Comparison of ENCODE assay signal across 12 mouse cellular contexts in genomic region chr1:150914936-150915335, GRCm38 (mm10).
A peak's percentile ranks its signal among the peaks of the same experiment; 100 is the strongest.
DNase-seq lines count a peak whose midpoint lies in the region; ATAC-seq and TF ChIP-seq lines count a peak whose summit lies in the region.
"Had no signal": no experiment of that assay in that cellular context is flagged by ENCODE, and none has a peak within 500 bp of the region (broad histone marks: within the 10 kb centered on the region; RNA-seq: fewer than 3 reads in every experiment).

No protein-coding gene starts in this region.

- no peak overlapping the region for H3K4me2 ChIP-seq in hindbrain, postnatal 0 days (ENCODE audit: low read depth, low read length)
- no peak overlapping the region for H3K4me2 ChIP-seq in hindbrain, embryonic 13.5 days
- no peak overlapping the region for H3K4me2 ChIP-seq in midbrain, embryonic 11.5 days
- H3K4me2 ChIP-seq in midbrain, embryonic 16.5 days (ENCODE audit: low read length): no peak overlapping the region
- H3K4me2 ChIP-seq in midbrain, postnatal 0 days (ENCODE audit: low read depth, low read length, poor library complexity, severe bottlenecking): no peak overlapping the region
- H3K4me2 ChIP-seq: limb, embryonic 13.5 days; lung, embryonic 14.5 days; midbrain, embryonic 13.5 days had no signal

- DNase-seq in hindbrain, postnatal 0 days (ENCODE audit: low spot score): peak; percentile 10
- DNase-seq in midbrain, embryonic 11.5 days (ENCODE audit: low spot score, missing footprints): peak; percentile 23
- DNase-seq in heart, postnatal 14 days: peak; percentile 19 to 53
- no peak for DNase-seq in midbrain, postnatal 0 days (ENCODE audit: low spot score)
- DNase-seq: adrenal gland, adult 8-10 months; thymus, postnatal 4 days had no signal

- no peaks in the 10 kb centered on the region for H3K4me1 ChIP-seq in hindbrain, postnatal 0 days (ENCODE audit: insufficient read depth, low read length)
- H3K4me1 ChIP-seq in hindbrain, embryonic 13.5 days (replicated peaks): no peaks in the 10 kb centered on the region
- H3K4me1 ChIP-seq in midbrain, embryonic 11.5 days (ENCODE audit: control insufficient read depth, insufficient read depth, low read length): no peaks in the 10 kb centered on the region
- H3K4me1 ChIP-seq in midbrain, embryonic 16.5 days (ENCODE audit: control insufficient read depth, insufficient read depth, low read length): no peaks in the 10 kb centered on the region
- H3K4me1 ChIP-seq in midbrain, postnatal 0 days (ENCODE audit: insufficient read depth, low read length): no peaks in the 10 kb centered on the region
- H3K4me1 ChIP-seq: midbrain, embryonic 13.5 days had no signal

- intact Hi-C loops in heart, postnatal 14 days (cut with DNase I): loop anchor here (5.0 kb wide), 3 partner anchors 38 to 373 kb away; partner anchors contain the start of gene Hmcn1

- H3K9ac ChIP-seq in hindbrain, postnatal 0 days (replicated peaks; ENCODE audit: low read length): no peak overlapping the region
- H3K9ac ChIP-seq in hindbrain, embryonic 13.5 days: no peak overlapping the region
- no peak overlapping the region for H3K9ac ChIP-seq in midbrain, embryonic 11.5 days (ENCODE audit: low read length)
- H3K9ac ChIP-seq in midbrain, embryonic 16.5 days (ENCODE audit: low read depth, low read length): no peak overlapping the region
- H3K9ac ChIP-seq in midbrain, postnatal 0 days (replicated peaks; ENCODE audit: low read length, poor library complexity, severe bottlenecking): no peak overlapping the region
- H3K9ac ChIP-seq: limb, embryonic 13.5 days; lung, embryonic 14.5 days; midbrain, embryonic 13.5 days had no signal

- no peaks in the 10 kb centered on the region for H3K27me3 ChIP-seq in hindbrain, postnatal 0 days (ENCODE audit: insufficient read depth, low read length)
- no peaks in the 10 kb centered on the region for H3K27me3 ChIP-seq in hindbrain, embryonic 13.5 days
- no peaks in the 10 kb centered on the region for H3K27me3 ChIP-seq in midbrain, embryonic 11.5 days (ENCODE audit: control insufficient read depth, insufficient read depth, low read length)
- no peaks in the 10 kb centered on the region for H3K27me3 ChIP-seq in midbrain, embryonic 16.5 days (ENCODE audit: control insufficient read depth, insufficient read depth, low read depth, low read length)
- no peaks in the 10 kb centered on the region for H3K27me3 ChIP-seq in midbrain, postnatal 0 days (ENCODE audit: insufficient read depth, low read length)
- H3K27me3 ChIP-seq: limb, embryonic 13.5 days; midbrain, embryonic 13.5 days had no signal

- 89% methylated on average over 2 of the region's 2 CpGs for WGBS in hindbrain, postnatal 0 days
- WGBS in hindbrain, embryonic 13.5 days: 87% methylated on average over 2 of the region's 2 CpGs
- 83% methylated on average over 2 of the region's 2 CpGs for WGBS in midbrain, embryonic 11.5 days
- 83% methylated on average over 2 of the region's 2 CpGs for WGBS in midbrain, embryonic 16.5 days
- 80% methylated on average over 2 of the region's 2 CpGs for WGBS in midbrain, postnatal 0 days

- no peak overlapping the region for H3K27ac ChIP-seq in hindbrain, postnatal 0 days
- no peak overlapping the region for H3K27ac ChIP-seq in hindbrain, embryonic 13.5 days
- no peak overlapping the region for H3K27ac ChIP-seq in midbrain, embryonic 11.5 days (ENCODE audit: low read depth, low read length)
- H3K27ac ChIP-seq in midbrain, embryonic 16.5 days (ENCODE audit: low read length): no peak overlapping the region
- no peak overlapping the region for H3K27ac ChIP-seq in midbrain, postnatal 0 days (ENCODE audit: low read depth, low read length)
- H3K27ac ChIP-seq: limb, embryonic 13.5 days; midbrain, embryonic 13.5 days had no signal

- no peak for TF ChIP-seq CTCF in hindbrain, postnatal 0 days (IDR thresholded peaks at IDR 0.05; ENCODE audit: low read depth)
- TF ChIP-seq CTCF in midbrain, postnatal 0 days (IDR thresholded peaks at IDR 0.05): no peak

- no peak for ATAC-seq in hindbrain, postnatal 0 days
- no peak for ATAC-seq in hindbrain, embryonic 13.5 days (ENCODE audit: low FRiP score)
- no peak for ATAC-seq in midbrain, embryonic 11.5 days (ENCODE audit: low FRiP score)
- no peak for ATAC-seq in midbrain, embryonic 16.5 days
- ATAC-seq in activated CD4-positive, CD25-positive, alpha-beta regulatory T cell, adult 4 months: no peak
- no peak for ATAC-seq in midbrain, postnatal 0 days (ENCODE audit: low FRiP score)
- ATAC-seq: midbrain, embryonic 13.5 days had no signal

- H3K4me3 ChIP-seq in hindbrain, postnatal 0 days (ENCODE audit: low read length): no peak overlapping the region
- no peak overlapping the region for H3K4me3 ChIP-seq in hindbrain, embryonic 13.5 days
- no peak overlapping the region for H3K4me3 ChIP-seq in midbrain, embryonic 11.5 days (ENCODE audit: low read depth, low read length)
- no peak overlapping the region for H3K4me3 ChIP-seq in midbrain, embryonic 16.5 days (ENCODE audit: low read depth, low read length)
- H3K4me3 ChIP-seq in midbrain, postnatal 0 days (ENCODE audit: low read depth, low read length): no peak overlapping the region
- H3K4me3 ChIP-seq: limb, embryonic 13.5 days; midbrain, embryonic 13.5 days had no signal

- H3K36me3 ChIP-seq in hindbrain, postnatal 0 days (ENCODE audit: insufficient read depth, low read length): no peaks in the 10 kb centered on the region
- no peaks in the 10 kb centered on the region for H3K36me3 ChIP-seq in hindbrain, embryonic 13.5 days
- H3K36me3 ChIP-seq in midbrain, embryonic 11.5 days (ENCODE audit: control insufficient read depth, insufficient read depth, low read length): no peaks in the 10 kb centered on the region
- no peaks in the 10 kb centered on the region for H3K36me3 ChIP-seq in midbrain, embryonic 16.5 days (ENCODE audit: control insufficient read depth, insufficient read depth, low read length)
- H3K36me3 ChIP-seq in midbrain, postnatal 0 days (ENCODE audit: insufficient read depth, low read length): no peaks in the 10 kb centered on the region
- H3K36me3 ChIP-seq: limb, embryonic 13.5 days; midbrain, embryonic 13.5 days had no signal

- H3K9me3 ChIP-seq in hindbrain, postnatal 0 days (ENCODE audit: low read length): no peaks in the 10 kb centered on the region
- H3K9me3 ChIP-seq in hindbrain, embryonic 13.5 days: no peaks in the 10 kb centered on the region
- H3K9me3 ChIP-seq in midbrain, embryonic 11.5 days (ENCODE audit: control insufficient read depth, low read length): no peaks in the 10 kb centered on the region
- H3K9me3 ChIP-seq in midbrain, embryonic 16.5 days (replicated peaks; ENCODE audit: control insufficient read depth, low read length, poor library complexity, severe bottlenecking): no peaks in the 10 kb centered on the region
- no peaks in the 10 kb centered on the region for H3K9me3 ChIP-seq in midbrain, postnatal 0 days (ENCODE audit: low read length)
- H3K9me3 ChIP-seq: limb, embryonic 13.5 days; midbrain, embryonic 13.5 days had no signal
